Mouse (Mus musculus): Measurements from ENCODE around the gene Tcl1b4. TPM values are rescaled to one million over a fixed set of nuclear protein-coding genes. Genes with fewer than 3 reads are reported as not detected.

The Tcl1b4 gene
- polyA plus RNA-seq, 1 experiment from 2014 or later: not detected

DNA sequence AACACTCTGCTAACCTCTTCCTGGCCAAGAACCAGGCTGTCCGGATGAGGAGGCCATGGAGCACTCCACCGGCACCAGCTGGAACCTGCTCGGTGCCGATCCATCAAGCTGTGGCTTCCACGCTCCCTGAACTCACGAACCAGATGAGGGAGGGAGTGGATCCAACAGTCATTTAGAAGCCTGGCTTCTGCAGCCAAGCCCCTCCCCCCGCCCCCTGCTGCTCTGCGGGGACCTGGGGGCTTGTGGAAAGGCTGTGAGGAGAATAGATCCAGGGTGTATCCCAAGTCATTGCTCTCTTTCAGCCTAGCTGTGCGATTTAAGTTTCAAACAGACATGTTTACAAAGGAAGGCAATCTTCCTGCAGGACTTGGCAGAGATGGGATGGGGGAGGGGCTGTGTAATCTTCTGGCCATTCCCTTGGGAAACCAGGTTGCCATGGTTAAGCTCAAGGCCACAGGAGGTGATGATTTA, 47.0 kb downstream of the Tcl1b4 start:
- Histone ChIP-seq H3K4me3 (ENCODE audit: low read depth, low read length) (no peak overlapping the region), H3K9ac (replicated peaks) (no peak overlapping the region), H3K27ac (ENCODE audit: low read depth) (no peak overlapping the region), H3K27me3 (ENCODE audit: insufficient read depth, low read length) (no peaks in the 10 kb centered on the region), H3K36me3 (replicated peaks; ENCODE audit: insufficient read depth, low read length) (no peaks in the 10 kb centered on the region), H3K4me1 (ENCODE audit: insufficient read depth) (0 out of 2 replicates have a peak, but pooled peaks cover 3% of the 10 kb centered on the region), H3K9me3 (ENCODE audit: low read length) (no peaks in the 10 kb centered on the region), H3K4me2 (ENCODE audit: low read depth, low read length) (no peak overlapping the region)
- ATAC-seq (no peak), DNase-seq (no peak)
- WGBS (ENCODE audit: insufficient replicate concordance): 12% methylated on average over 9 of the region's 9 CpGs
- TF ChIP-seq CTCF (IDR thresholded peaks at IDR 0.05; ENCODE audit: low read depth): no peak
- no peak for TF ChIP-seq EP300 (IDR thresholded peaks at IDR 0.05; ENCODE audit: low read depth)

DNA sequence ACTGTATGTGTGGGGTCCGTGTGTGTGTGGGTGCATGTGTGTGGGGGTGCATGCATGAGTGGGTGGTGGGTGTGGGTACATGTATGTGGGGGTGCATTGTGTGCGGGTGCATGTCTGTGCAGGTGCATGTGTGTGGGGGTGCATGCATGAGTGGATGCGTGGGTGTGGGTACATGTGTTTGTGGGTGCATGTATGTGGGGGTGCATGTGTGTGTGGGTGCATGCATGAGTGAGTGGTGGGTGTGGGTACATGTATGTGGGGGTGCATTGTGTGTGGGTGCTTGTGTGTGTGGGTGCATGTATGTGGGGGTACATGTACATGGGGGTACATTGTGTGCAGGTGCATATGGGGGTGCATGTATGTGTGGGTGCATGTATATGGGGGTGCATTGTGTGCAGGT, 52.0 kb downstream of the Tcl1b4 start:
- Histone ChIP-seq H3K27ac (ENCODE audit: low read depth) (no peak overlapping the region), H3K4me3 (ENCODE audit: low read depth, low read length) (no peak overlapping the region), H3K36me3 (replicated peaks; ENCODE audit: insufficient read depth, low read length) (no peaks in the 10 kb centered on the region), H3K4me2 (ENCODE audit: low read depth, low read length) (no peak overlapping the region), H3K9ac (replicated peaks) (no peak overlapping the region), H3K27me3 (ENCODE audit: insufficient read depth, low read length) (no peaks in the 10 kb centered on the region), H3K4me1 (ENCODE audit: insufficient read depth) (0 out of 2 replicates have a peak, but pooled peaks cover 2% of the 10 kb centered on the region), H3K9me3 (ENCODE audit: low read length) (no peaks in the 10 kb centered on the region)
- 67% methylated on average over 3 of the region's 3 CpGs for WGBS (ENCODE audit: insufficient replicate concordance)
- DNase-seq (no peak), ATAC-seq (no peak)
- TF ChIP-seq CTCF (IDR thresholded peaks at IDR 0.05; ENCODE audit: low read depth): no peak
- no peak for TF ChIP-seq EP300 (IDR thresholded peaks at IDR 0.05; ENCODE audit: low read depth)

Other genes with a start within 250 kb of the Tcl1b4 start
- gene Syne3, start 192.1 kb upstream of the Tcl1b4 start, polyA plus RNA-seq (2015; fragmentation: Nextera tagmentation; extraction: Ambion mirVana): 1.3 and 2.3 TPM in 2 replicates
- gene Glrx5, start 169.3 kb upstream of the Tcl1b4 start, polyA plus RNA-seq (2015; fragmentation: Nextera tagmentation; extraction: Ambion mirVana): 349 and 355 TPM in 2 replicates
- not detected in 2 replicates for gene Tcl1b2, start 55.9 kb upstream of the Tcl1b4 start, polyA plus RNA-seq (2015; fragmentation: Nextera tagmentation; extraction: Ambion mirVana)
- not detected in 2 replicates for gene Tcl1b1, start 42.3 kb upstream of the Tcl1b4 start, polyA plus RNA-seq (2015; fragmentation: Nextera tagmentation; extraction: Ambion mirVana)
- not detected in 2 replicates for gene Tcl1b5, start 25.6 kb upstream of the Tcl1b4 start, polyA plus RNA-seq (2015; fragmentation: Nextera tagmentation; extraction: Ambion mirVana)
- gene Tcl1b3, start 10.9 kb upstream of the Tcl1b4 start, polyA plus RNA-seq (2015; fragmentation: Nextera tagmentation; extraction: Ambion mirVana): not detected in 2 replicates
- not detected in 2 replicates for gene Tcl1, start 20.8 kb downstream of the Tcl1b4 start, polyA plus RNA-seq (2015; fragmentation: Nextera tagmentation; extraction: Ambion mirVana)
- gene Tunar, start 131.9 kb downstream of the Tcl1b4 start, polyA plus RNA-seq (2015; fragmentation: Nextera tagmentation; extraction: Ambion mirVana): not detected in 2 replicates